Mouse (Mus musculus) olfactory bulb, adult 2 months (tissue): ENCODE results near the gene Fam129c.

Experiments used
- CTCF ChIP-seq: fragments of 200-500 bp; IDR thresholded peaks from 2 replicates; pipeline ENCODE4 v1.5.1; 2012; ENCODE audit warnings: low read depth, mild to moderate bottlenecking, low read length, moderate library complexity; ENCODE audit not compliant: insufficient read depth
- POLR2A ChIP-seq: fragments of 200-500 bp; IDR thresholded peaks from 2 replicates; pipeline ENCODE4 v1.6.1; 2012; ENCODE audit warnings: mild to moderate bottlenecking, low read depth, low read length, moderate library complexity; ENCODE audit not compliant: insufficient read depth

DNA sequence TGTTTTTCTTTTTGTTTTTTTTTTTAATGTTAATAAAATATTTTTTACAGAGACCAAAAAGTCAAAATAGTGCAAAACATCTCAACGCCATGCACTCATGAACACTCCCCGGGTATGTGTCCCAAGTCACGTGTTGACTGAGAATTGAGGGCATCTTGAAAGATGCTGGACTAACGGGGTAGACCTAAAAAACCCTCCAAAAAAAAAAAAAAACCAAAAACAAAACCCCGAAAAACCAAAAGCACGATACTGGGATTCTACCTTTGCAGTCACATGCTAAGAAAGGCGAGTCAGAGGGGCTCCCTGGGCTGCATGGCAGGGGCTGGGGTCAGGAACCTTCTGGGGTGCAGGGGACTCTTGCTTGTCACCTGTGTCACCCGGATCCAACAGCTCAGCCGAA lies 29.3 kb downstream of the Fam129c start:
- no peak for TF ChIP-seq POLR2A
- no peak for TF ChIP-seq CTCF
